Mouse (Mus musculus) induced T-regulatory cell, adult 2 months (primary cell): ENCODE measurements around the gene Megf6.

Experiments used
- DNase-seq: peaks from one replicate; pipeline ENCODE4 v3.0.0-alpha.2; 2012; ENCODE audit warnings: low read depth

Gene Megf6

GRCm38 (mm10) chr4:154252537-154253255 is 82.2 kb downstream of the Megf6 start:
- DNase-seq: no peak

DNA sequence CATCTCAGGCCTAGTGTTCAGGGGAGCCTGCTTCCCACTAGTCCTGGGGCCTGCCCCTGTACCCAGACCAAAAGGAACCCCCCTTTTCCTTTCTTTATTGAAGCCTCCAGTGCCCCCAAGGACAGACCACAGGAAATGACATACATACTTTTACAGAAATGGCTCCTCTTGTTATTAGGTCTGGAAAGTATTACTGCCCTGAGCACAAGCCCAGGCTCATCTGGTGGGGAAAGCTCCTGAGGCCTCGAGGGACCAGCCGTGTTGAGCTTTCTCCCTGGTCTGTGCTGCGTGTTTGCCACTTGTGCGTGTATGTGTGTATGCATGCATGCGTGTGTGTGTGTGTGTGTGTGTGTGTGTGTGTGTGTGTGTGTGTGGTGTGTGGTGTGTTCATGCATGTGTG is 90.2 kb downstream of the Megf6 start:
- DNase-seq: no peak

- no peak for DNase-seq
Observed at GRCm38 (mm10) chr4:154262071-154262470, 91.5 kb downstream of the Megf6 start.

- no peak for DNase-seq
Observed at GRCm38 (mm10) chr4:154267511-154267910, 97.0 kb downstream of the Megf6 start.

GRCm38 (mm10) chr4:154269520-154269919 is 99.0 kb downstream of the Megf6 start:
- no peak for DNase-seq

- peak; percentile 64 for DNase-seq
Observed at GRCm38 (mm10) chr4:154273000-154273399, 102.5 kb downstream of the Megf6 start.

DNA sequence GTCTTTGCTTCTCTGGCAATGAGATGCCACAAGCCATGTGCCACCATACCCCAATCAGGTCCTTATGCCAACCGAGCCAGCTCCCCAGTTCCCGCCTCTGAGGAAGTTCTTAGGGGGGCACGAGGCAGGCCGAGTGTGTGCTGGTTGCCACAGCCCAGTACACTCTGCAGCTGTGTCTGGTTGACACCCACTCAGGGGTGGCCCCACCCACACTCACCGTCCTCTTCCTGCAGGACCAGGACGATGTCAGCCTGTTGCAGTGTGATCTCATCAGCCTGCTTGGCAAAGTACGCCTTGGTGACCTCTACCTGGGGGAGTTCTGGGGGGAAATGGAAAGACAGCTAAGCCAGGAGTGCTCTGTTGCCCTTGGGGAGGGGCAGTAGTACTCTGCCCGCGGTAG is 109.0 kb downstream of the Megf6 start:
- no peak for DNase-seq

DNA sequence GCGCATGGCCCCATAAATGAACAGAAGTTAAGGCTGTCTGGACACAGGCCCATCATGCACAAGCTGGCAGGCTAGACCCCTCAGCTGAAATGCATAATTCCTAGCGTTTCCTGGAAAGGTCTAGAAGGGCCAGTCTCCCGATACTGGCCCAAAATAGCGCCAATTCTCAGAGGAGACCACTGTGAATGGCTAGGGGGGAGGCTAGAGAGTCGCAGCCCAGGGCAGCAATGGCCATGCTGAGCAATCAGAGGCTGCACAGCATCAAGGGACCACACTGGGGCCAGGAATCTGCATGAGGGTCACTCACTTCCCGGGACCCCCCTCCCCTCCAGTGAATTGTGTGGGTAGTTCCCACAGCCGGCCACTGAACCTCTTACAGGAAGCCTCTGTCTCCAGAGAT is 113.1 kb downstream of the Megf6 start:
- no peak for DNase-seq

- no peak for DNase-seq
Observed at GRCm38 (mm10) chr4:154293735-154294201, 123.2 kb downstream of the Megf6 start.

DNA sequence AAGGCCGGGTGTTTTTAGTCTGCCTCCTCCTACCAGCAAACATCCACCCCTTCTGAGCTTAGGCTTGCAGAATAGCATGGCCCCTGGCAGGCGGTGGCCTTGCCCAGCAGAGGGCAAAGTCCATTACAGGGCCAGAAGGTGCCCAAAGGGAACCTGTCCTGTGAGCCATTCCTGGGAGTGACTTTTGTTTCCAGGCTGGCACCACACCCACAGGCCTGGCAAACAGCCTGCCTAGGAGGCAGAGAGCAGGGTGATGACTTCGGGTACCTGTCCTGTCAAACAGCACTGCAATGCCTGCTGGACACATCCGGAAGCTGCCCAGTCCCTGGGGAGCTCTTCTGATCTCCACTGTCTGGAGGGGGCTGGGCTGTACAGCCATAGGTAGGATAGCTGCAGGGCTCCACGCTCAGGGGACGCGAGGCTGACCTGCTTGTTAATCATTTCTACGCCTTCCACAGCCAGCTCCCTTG is 123.8 kb downstream of the Megf6 start:
- no peak for DNase-seq

- DNase-seq: no peak
Observed at GRCm38 (mm10) chr4:154297761-154298160, 127.2 kb downstream of the Megf6 start.

DNA sequence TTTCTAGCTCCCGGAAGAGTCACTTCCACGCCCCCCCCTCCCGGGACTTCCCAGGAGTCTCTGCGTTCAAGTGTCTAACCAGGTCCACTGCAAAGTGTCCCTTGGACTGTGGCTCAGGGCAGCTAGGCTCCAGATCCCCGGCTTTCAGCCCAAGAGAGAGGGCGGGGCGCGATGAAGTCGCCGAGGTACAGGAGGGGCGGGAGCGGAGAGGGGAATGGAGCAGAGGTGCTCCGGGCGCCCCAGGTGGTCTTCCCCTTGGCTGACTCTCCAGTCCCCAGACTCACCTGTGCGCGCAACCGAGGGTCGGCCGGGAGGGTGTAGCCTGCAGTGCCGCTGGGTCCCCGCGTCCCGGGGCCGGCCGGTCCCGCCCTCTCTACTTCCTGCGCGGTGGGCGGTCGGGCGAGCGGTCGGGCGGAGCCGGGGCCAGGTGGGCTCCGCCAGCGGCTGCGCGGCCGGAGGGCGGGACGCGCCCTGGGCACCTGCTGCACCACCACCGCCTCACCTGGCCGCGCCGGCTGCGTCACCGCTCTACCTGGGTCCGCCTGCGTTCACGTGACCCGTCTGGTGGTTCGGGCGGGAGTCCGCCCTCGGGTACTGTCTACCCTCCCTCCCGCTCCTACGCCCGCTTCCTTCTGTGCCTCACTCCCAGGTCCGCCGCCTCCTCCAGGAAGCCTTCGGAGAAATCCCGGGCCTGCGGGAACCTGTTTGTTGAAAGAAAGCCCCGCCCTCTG is 129.2 kb downstream of the Megf6 start:
- DNase-seq: peak; percentile 4

DNA sequence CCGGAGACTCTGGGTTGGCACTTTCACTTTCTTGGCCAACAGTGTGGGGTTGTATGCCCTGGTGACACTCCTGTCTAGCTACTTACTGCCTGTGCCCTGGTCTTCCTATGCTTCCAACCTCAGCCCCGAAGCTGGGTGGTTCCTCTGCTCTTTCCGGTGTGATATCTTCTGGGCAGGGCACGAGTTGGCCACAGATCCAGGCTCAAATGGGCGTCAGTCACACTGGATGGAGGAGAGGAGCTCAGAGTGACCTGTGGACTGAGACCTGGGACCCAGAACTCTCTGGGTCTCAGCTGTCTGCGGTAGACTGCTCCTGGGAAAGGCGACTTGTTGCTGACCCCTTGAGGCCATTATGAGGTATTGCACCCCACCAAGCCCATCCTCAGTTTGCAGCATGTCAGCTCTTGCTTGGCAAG is 130.9 kb downstream of the Megf6 start, which contains the start of gene Arhgef16:
Gene Arhgef16 (minus strand): TSS at position 211 of the 416 bp plus-strand sequence.
- DNase-seq: peak; percentile 60

DNA sequence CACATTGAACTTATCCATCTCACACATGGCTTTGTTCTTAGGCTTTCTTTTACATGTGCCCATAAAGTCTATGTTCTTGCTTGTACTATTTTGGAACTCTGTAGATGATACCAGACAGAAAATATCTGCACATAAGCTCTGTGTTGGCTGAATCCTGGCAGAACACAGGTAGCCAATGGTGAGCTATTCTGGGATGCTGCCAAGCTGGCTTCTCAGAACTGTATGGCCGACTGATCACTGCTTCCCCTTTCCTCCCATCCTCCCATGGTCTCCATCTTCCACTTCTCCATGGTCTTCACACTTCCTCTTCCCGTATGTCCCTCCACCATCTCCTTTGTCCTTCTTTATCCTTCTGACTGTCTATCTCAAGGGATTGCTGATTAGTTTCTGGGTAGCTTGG is 138.6 kb downstream of the Megf6 start:
- no peak for DNase-seq

GRCm38 (mm10) chr4:154310576-154311262 is 140.2 kb downstream of the Megf6 start:
- no peak for DNase-seq

DNA sequence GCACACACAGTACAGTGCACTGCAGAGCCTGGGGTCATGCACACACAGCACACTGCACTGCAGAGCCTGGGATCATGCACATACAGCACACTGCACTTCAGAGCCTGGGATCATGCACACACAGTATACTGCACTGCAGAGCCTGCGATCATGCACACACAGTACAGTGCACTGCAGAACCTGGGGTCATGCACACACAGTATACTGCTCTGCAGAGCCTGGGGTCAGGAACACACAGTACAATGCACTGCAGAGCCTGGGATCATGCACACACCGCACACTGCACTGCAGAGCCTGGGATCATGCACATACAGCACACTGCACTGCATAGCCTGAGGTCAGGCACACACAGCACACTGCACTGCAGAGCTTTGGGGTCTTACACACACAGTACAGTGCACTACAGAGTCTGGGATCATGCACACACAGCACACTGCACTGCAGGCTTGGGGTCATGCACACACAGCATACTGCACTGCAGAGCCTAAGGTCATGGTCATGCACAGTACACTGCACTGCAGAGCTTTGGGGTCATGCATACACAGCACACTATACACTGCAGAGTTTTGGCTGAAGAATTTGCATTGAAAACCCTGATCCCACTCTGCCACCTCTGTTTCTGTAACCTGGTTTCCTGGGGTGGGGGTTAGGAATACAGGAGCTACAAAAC is 141.7 kb downstream of the Megf6 start:
- no peak for DNase-seq

DNA sequence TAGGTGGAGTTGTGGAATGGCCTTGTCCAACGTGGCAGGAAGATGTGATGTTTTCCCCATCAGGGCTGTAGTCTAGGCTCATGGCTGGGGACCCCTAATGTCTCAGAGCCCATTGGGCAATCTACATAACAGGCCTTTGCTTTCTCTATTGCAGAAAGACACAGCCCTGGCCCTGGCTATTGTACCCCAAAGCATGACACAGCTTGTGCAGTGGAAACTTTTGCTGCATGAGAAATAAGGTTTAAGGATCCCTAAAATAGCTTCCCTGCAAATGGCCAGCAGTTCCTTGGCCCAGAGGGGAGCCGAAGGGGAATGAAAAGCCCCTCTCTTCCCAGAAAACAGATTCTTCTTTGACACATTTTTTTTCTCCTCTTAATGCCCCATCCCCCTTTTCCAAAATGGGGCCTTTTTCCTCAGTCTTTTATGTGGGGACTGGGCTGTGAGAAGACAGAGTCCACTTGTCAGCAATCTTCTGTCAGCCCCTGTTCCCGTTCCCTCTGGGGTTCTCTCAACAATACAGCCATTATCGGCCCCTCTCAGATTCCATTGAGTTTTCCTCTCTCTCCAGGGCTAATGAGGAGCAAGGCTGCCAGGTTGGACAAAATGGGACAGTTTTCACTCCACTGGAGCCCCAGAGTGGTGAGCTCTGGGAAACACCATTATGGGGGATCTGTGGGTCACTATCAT is 142.5 kb downstream of the Megf6 start:
- no peak for DNase-seq

DNA sequence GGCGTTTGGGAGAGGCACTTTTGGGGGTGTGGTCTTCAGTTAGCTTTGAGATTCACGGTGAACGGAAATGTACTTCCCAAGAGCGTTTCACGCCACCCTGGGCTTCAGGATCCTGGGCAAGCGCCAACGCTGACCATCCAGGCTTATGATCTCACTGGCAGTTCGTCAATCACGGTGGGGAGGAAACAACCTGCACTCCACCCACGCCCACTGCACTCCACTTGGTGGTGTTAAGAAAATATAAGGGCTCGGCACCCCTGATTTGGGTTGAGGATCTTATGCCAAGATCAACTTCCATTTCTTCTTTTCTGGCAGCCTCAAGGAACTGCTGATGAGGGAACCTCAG is 143.1 kb downstream of the Megf6 start:
- DNase-seq: no peak
